Mouse (Mus musculus) cerebellum, postnatal 10 days (tissue): ENCODE measurements around the gene Apom.

ENCODE experiments used
- DNase-seq, 2 experiments: peaks; one replicate each; pipeline ENCODE4 v3.0.0; 2021; ENCODE audit warnings: mixed read lengths in 2 of 2

The Apom gene

GRCm38 (mm10) chr17:35158850-35159593 is 27.2 kb upstream of the Apom start:
- DNase-seq: no peak

GRCm38 (mm10) chr17:35157661-35158175 is 25.9 kb upstream of the Apom start:
- no peak for DNase-seq

DNA sequence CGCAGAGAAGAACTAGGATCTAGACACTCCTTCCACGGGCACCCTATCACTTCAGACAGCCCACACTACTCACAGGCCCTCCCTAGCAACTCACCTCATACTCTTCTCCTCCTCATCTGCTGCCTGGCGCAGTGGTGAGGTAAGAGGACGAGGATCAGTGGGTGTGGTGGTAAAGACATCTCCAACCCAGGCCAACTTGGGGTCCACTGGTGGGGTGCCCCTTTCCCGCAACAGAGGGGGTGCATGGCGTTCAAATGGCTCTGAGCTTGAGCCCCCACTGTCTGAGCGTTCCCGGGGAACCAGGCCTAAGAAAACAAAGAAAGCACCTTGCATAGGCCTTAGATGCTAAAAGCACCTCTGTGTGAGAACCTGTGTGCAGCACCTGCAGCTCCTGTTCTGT is 25.4 kb upstream of the Apom start:
- no peak for DNase-seq

- DNase-seq: no peak
Measured at GRCm38 (mm10) chr17:35156461-35157200, 24.8 kb upstream of the Apom start.

DNA sequence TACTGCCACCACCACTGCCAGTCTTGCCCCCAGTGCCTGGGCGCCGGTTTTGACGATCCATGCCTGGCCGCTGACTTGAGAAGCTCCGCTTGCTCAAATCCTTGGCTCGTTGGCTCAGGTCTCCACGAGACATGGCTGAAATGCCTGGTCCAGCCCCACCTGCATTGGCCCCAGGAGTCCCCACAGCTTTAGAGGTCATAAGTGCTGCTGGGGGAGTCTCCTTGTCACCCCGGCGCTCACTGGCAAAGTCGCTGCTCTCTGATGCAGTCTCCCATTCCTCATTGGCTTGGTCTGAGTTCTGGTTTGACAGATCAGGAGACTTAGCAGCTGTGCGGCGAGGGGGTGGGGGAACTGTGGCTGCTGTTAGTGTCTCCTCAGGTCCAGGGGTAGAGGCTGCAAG is 23.6 kb upstream of the Apom start:
- DNase-seq: no peak

DNA sequence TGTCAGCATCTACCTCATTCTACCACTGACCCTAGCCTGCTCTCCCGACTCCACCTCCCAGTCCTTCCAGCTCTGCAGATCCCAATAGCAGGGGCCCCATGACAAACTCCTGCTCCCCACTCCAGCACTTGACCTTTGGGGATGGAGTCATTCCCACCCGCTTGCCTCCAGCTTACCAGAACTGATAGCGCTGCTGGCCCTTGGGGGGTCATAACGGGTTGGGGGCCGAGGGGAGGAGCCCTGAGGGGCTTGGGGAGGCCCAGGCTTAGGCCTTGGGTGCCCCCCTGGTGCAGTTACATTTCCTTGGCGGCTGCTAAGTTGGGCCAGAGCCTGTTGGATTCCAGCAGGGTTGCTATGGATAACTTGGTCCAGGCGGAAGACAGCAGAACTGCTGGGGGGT is 22.8 kb upstream of the Apom start:
- no peak for DNase-seq

DNA sequence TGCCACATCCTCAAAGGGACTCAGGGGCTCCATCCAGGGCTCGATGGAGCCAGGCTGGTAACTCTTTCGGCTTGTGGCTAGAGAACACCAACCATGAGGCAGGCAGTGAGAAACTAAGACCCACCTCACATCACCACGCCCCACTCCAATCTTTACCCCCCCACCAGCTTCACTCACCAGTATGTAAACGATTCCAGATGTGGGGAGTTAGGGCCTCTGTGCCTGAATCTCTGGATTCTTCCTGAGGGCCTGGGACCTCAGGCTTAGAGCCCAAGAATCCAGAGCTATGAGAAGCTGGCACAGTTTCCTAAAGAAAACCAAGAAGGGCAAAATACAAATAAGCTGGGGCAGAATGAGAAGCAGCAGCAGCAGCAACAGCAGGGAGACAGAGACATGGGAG is 22.1 kb upstream of the Apom start:
- no peak for DNase-seq

DNA sequence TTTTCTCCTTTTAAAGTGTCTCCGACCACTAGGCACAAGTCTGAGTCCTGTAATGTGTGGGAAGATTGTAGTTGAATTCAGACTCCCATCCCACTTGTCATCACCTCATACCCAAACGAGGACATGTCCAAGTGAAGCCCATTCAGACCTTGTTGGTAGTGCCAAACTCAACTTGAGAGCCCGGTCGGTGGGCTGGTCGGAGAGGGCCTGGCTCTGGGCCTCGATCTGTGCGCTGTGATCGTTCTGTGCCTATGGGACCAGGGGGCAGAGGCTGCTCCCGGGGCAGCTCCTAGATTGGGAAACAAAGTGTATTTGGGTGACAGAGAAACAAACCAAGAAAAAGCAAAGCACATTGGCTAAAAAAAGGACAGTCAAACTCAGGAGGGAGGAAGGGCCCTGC is 21.2 kb upstream of the Apom start:
- no peak for DNase-seq

DNA sequence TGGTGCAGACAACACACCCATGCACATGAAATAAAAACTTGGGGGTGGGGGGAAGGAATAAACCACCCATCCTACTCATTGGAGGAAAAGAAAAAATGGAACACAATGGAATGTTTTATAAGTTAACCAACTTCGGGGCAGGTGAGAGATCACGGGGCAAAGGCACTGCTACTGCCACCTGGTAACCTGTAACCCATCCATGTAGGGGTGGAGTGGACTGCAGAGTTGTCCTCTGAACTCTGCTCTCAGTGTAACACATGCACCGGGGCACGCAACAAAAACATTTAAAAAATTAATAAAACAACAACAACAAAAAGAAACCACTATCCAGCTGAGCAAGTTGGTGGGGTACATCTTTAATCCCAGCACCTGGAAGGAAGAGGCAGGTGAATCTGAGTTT is 20.3 kb upstream of the Apom start:
- DNase-seq: no peak

GRCm38 (mm10) chr17:35147922-35148639 is 16.2 kb upstream of the Apom start:
- DNase-seq: no peak

DNA sequence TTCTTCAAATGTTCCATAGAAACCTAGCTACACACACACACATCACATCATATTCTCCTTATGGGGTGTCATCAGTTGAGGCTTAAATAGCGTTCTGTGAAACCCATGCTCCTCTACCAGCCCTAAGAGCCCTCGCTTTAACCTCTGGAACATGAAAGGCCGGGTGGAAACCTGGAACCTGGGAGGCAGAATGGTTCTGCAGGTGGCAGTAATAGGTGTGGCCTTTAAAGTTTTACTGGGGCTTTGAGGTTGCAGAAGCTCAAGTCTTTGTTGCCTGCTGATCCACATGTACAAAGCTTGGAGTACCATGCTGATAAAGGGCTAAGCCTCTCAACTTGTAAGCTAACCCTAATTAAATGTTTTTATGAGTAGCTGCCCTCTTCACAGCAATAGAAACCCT is 15.5 kb upstream of the Apom start:
- no peak for DNase-seq

DNA sequence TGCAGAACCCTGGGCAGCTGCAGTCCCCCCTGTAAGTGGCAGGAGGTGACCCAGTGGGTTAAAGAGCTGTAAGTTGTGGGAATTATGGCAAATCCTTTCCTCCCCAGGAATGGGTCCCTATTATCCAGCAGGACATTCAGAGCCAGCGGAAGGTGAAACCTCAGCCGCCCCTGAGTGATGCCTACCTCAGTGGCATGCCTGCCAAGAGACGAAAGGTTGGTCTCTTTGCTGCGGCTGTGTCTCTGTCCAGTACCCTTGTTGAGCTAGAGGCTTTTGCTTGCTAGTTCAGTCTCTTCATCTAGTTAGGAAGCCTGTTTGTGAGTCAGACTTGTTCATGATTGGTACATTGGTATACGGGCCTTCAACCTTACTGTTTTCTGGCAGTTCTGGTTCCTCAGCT is 14.3 kb upstream of the Apom start:
- DNase-seq: no peak

DNA sequence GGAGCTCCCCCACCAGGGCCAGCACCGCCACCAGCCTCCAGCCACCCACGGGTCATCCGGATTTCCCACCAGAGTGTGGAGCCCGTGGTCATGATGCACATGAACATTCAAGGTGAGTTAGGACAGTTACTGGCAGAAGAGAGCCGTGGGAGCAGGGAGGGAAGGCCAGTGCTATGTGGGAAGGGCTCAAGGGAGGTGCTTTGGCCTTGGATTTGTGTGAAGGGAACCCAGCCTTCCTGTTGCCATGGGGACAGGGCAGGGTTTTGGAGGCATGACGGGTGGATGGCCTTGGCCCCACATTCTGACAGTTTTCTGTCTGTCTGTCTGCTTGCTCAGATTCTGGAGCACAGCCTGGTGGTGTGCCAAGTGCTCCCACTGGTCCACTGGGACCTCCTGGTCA is 10.1 kb upstream of the Apom start:
- DNase-seq: no peak

GRCm38 (mm10) chr17:35140490-35140996 is 8.7 kb upstream of the Apom start:
- DNase-seq: no peak

GRCm38 (mm10) chr17:35139269-35139668 is 7.4 kb upstream of the Apom start:
- no peak for DNase-seq

- no peak for DNase-seq
Measured at GRCm38 (mm10) chr17:35135591-35136320, 3.9 kb upstream of the Apom start.

GRCm38 (mm10) chr17:35134801-35135590 is 3.1 kb upstream of the Apom start, which contains the start of gene Bag6:
Gene Bag6, plus strand, starts transcription at chr17:35135178.
- DNase-seq: peak; percentile 98 to 99

DNA sequence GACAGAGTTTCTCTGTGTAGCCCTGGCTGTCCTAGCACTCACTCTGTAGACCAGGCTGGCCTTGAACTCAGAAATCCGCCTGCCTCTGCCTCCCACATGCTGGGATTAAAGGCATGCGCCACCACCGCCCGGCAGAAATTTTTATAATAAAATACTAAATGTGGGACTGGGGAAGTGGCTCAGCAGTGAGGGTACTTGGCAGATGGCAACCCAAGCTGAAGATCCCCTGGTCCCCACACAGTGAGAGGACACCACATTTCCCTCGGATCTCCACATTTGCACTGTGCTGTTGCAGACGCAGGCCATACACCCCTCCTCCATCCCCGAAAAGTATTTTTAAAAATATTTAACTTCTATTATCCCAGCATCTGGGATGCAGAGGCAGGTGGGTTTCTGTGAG is 1.7 kb upstream of the Apom start:
- DNase-seq: no peak

DNA sequence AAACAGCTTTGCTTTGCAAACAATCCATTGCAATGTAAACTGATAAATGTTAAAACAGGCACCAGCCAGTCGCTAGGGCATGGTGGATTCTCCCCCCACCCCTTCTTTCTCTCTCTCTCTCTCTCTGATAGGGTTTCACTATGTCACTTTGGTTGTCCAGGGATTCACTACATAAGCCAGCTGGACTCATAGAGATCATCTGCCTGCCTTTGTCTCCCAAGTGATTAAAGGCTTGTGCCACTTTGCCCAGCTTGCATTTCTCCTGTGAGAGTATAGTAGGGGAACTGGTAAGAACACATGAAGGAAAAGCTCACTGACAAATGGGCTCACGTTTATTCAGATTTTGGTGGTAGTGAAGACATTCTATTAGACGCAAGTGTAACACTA is 317 bp upstream of the Apom start:
- DNase-seq: no peak

DNA sequence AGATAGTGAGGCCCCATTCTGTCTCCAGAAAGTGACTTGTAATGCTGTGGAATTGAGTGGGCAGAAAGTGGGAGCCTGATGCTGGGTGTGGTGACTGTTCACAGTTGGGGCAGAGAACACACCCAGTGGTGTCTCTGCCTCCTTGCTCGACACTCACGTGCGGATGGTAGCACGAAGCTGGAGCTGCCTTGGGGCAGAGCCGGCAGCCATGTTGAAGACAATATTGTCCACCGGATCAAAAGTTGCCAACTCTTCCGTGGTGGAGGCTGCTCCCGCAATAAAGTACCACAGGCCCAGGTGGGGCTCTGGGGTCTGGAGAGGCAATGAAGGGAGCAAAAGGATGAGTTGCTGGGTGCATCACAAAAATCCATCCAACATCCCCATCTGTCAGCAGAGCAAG is 812 bp downstream of the Apom start:
- no peak for DNase-seq

DNA sequence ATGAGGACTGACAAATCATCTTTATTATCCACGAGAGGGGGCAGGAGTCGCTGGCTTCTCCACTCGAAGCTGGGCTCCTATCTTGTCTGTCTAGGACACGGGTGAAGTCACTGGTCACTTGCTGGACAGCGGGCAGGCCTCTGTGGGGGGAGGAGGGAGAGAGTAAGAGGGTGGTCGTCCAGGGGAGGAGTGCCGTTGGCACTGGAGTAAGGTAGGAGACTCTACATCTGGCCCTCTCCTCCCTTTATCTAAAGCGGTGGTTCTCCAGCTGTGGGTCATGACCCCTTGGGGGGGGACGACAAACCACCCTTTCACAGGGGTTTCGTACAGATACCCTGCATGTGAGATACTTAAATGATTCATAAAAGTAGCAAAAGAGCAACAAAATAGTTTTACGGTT is 2.9 kb downstream of the Apom start:
- no peak for DNase-seq

GRCm38 (mm10) chr17:35127017-35127416 is 4.8 kb downstream of the Apom start:
- DNase-seq: no peak
